Comparison of ENCODE assay signal across 22 mouse cellular contexts in genomic region chr16:91327605-91328004, GRCm38 (mm10). TPM values are rescaled to one million over a fixed set of nuclear protein-coding genes. Genes with fewer than 3 reads are reported as not detected.
DNase-seq lines count a peak whose midpoint lies in the region; ATAC-seq and TF ChIP-seq lines count a peak whose summit lies in the region.
"Had no signal": no experiment of that assay in that cellular context is flagged by ENCODE, and none has a peak within 500 bp of the region (broad histone marks: within the 10 kb centered on the region; RNA-seq: fewer than 3 reads in every experiment).

No protein-coding gene starts in this region.

- H3K27ac ChIP-seq in forebrain, embryonic 14.5 days (ENCODE audit: low read depth, low read length): no peak overlapping the region
- H3K27ac ChIP-seq in forebrain, postnatal 0 days (ENCODE audit: low read depth, low read length): no peak overlapping the region
- H3K27ac ChIP-seq in testis, adult 2 months (ENCODE audit: control insufficient read depth, insufficient read depth, low read depth, low read length): no peak overlapping the region; the same call in 1 of the 2 replicates
- H3K27ac ChIP-seq in midbrain, embryonic 14.5 days (replicated peaks; ENCODE audit: low read depth, low read length): 0 out of 2 replicates have a peak overlapping the region, but pooled peaks have one; percentile 22
- H3K27ac ChIP-seq: heart, adult 2 months; liver, embryonic 14.5 days; lung, embryonic 15.5 days; stomach, postnatal 0 days had no signal

- peak; percentile 66 for DNase-seq in forebrain, embryonic 14.5 days (ENCODE audit: low spot score)
- no peak for DNase-seq in forebrain, postnatal 0 days
- no peak for DNase-seq in testis, postnatal 10 days (ENCODE audit: low spot score)
- DNase-seq in midbrain, embryonic 14.5 days: peak; percentile 50
- DNase-seq in kidney, postnatal 14 days: no peak
- DNase-seq in gastrocnemius, adult 8-10 months (ENCODE audit: low spot score in 2 of 2): no peak
- DNase-seq: cerebellum, adult 2 months; gastrocnemius, postnatal 25 days; heart, adult 2 months; heart, postnatal 4 days; lung, postnatal 4 days; right cerebral cortex, postnatal 4 days; thymus, postnatal 14 days had no signal

- H3K4me2 ChIP-seq in forebrain, embryonic 14.5 days (ENCODE audit: low read length): no peak overlapping the region
- H3K4me2 ChIP-seq in forebrain, postnatal 0 days (ENCODE audit: low read depth): no peak overlapping the region
- H3K4me2 ChIP-seq in midbrain, embryonic 14.5 days (ENCODE audit: low read length): no peak overlapping the region
- H3K4me2 ChIP-seq: lung, embryonic 15.5 days had no signal

- ATAC-seq in forebrain, embryonic 14.5 days: 0 out of 2 replicates have a peak, but pooled peaks have one; percentile 40
- ATAC-seq in forebrain, postnatal 0 days: no peak
- ATAC-seq in midbrain, embryonic 14.5 days (ENCODE audit: low FRiP score, low TSS enrichment): 0 out of 2 replicates have a peak, but pooled peaks have one; percentile 14
- ATAC-seq: intestine, embryonic 16.5 days had no signal

- H3K4me3 ChIP-seq in forebrain, embryonic 14.5 days (ENCODE audit: low read depth, low read length): no peak overlapping the region
- no peak overlapping the region for H3K4me3 ChIP-seq in forebrain, postnatal 0 days (ENCODE audit: low read depth, low read length)
- H3K4me3 ChIP-seq in testis, adult 2 months (ENCODE audit: control insufficient read depth, low read depth, low read length): peak overlapping the region; percentile 52
- no peak overlapping the region for H3K4me3 ChIP-seq in midbrain, embryonic 14.5 days (replicated peaks; ENCODE audit: low read depth, low read length)
- H3K4me3 ChIP-seq: erythroblast, embryonic 14.5 days; heart, adult 2 months; lung, embryonic 15.5 days had no signal

- H3K27me3 ChIP-seq in forebrain, embryonic 14.5 days (replicated peaks; ENCODE audit: control insufficient read depth, insufficient read depth, low read length): peaks cover 4% of the 10 kb centered on the region; the same call in 1 of the 2 replicates
- H3K27me3 ChIP-seq in forebrain, postnatal 0 days (ENCODE audit: insufficient read depth, low read length): peaks cover 11% of the 10 kb centered on the region
- no peaks in the 10 kb centered on the region for H3K27me3 ChIP-seq in testis, adult 2 months (ENCODE audit: control insufficient read depth, insufficient read depth, low read length)
- H3K27me3 ChIP-seq in midbrain, embryonic 14.5 days (ENCODE audit: control insufficient read depth, insufficient read depth, low read length): 0 out of 2 replicates have a peak, but pooled peaks cover 5% of the 10 kb centered on the region
- H3K27me3 ChIP-seq: lung, embryonic 15.5 days had no signal

- no peaks in the 10 kb centered on the region for H3K36me3 ChIP-seq in forebrain, embryonic 14.5 days (ENCODE audit: control insufficient read depth, insufficient read depth, low read length)
- no peaks in the 10 kb centered on the region for H3K36me3 ChIP-seq in forebrain, postnatal 0 days (ENCODE audit: insufficient read depth)
- H3K36me3 ChIP-seq in testis, adult 2 months (ENCODE audit: control insufficient read depth, insufficient read depth, low read length): no peaks in the 10 kb centered on the region
- H3K36me3 ChIP-seq in midbrain, embryonic 14.5 days (ENCODE audit: control insufficient read depth, insufficient read depth, low read length): no peaks in the 10 kb centered on the region
- H3K36me3 ChIP-seq: lung, embryonic 15.5 days had no signal

- no peak overlapping the region for H3K9ac ChIP-seq in forebrain, embryonic 14.5 days (ENCODE audit: low read length)
- H3K9ac ChIP-seq in forebrain, postnatal 0 days: no peak overlapping the region
- H3K9ac ChIP-seq in midbrain, embryonic 14.5 days (replicated peaks; ENCODE audit: low read length): no peak overlapping the region
- H3K9ac ChIP-seq: liver, embryonic 14.5 days; lung, embryonic 15.5 days had no signal

- no peaks in the 10 kb centered on the region for H3K9me3 ChIP-seq in forebrain, embryonic 14.5 days (replicated peaks; ENCODE audit: control insufficient read depth, low read length)
- no peaks in the 10 kb centered on the region for H3K9me3 ChIP-seq in forebrain, postnatal 0 days (ENCODE audit: low read length)
- no peaks in the 10 kb centered on the region for H3K9me3 ChIP-seq in midbrain, embryonic 14.5 days (ENCODE audit: control insufficient read depth, low read length)
- H3K9me3 ChIP-seq: lung, embryonic 15.5 days had no signal

- whole genome bisulfite sequencing in forebrain, embryonic 14.5 days: 24% methylated on average over 7 of the region's 7 CpGs
- WGBS in forebrain, postnatal 0 days: 30% methylated on average over 7 of the region's 7 CpGs
- 43% methylated on average over 7 of the region's 7 CpGs for WGBS in midbrain, embryonic 14.5 days

- TF ChIP-seq POLR2A in testis, adult 2 months (IDR thresholded peaks at IDR 0.05; ENCODE audit: control insufficient read depth, low read depth, low read length): no peak

- no peak for TF ChIP-seq CTCF in forebrain, postnatal 0 days (IDR thresholded peaks at IDR 0.05; ENCODE audit: low read depth)
- TF ChIP-seq CTCF in testis, adult 2 months (IDR thresholded peaks at IDR 0.05; ENCODE audit: control insufficient read depth, insufficient read depth, insufficient replicate concordance, low read depth, low read length): no peak

- 0 out of 2 replicates have a peak, but pooled peaks cover 4% of the 10 kb centered on the region for H3K4me1 ChIP-seq in forebrain, embryonic 14.5 days (ENCODE audit: control insufficient read depth, insufficient read depth, low read length)
- no peaks in the 10 kb centered on the region for H3K4me1 ChIP-seq in forebrain, postnatal 0 days (ENCODE audit: insufficient read depth)
- H3K4me1 ChIP-seq in testis, adult 2 months (ENCODE audit: control insufficient read depth, insufficient read depth, low read length): no peaks in the 10 kb centered on the region; the same call in 1 of the 2 replicates
- no peaks in the 10 kb centered on the region for H3K4me1 ChIP-seq in midbrain, embryonic 14.5 days (ENCODE audit: control insufficient read depth, insufficient read depth, low read length)
- H3K4me1 ChIP-seq: lung, embryonic 15.5 days had no signal

RNA-seq across cellular contexts. Expression of gene Ifnar2, which starts 45.0 kb away (rescaled TPM):
- polyA plus RNA-seq in forebrain, embryonic 14.5 days (2014; fragmentation: Nextera tagmentation; extraction: Ambion mirVana): 44.6 and 46.9 TPM in 2 replicates
- total RNA-seq in forebrain, postnatal 0 days (2014; rRNA removed): 24.5 and 25.5 TPM in 2 replicates
- polyA plus RNA-seq in forebrain, postnatal 0 days (2015; fragmentation: Nextera tagmentation; extraction: Ambion mirVana): 53.1 and 58.1 TPM in 2 replicates
- 4.4 and 4.7 TPM in 2 replicates for polyA plus RNA-seq in testis, adult 2 months (2012; rRNA removed)
- 29.0 and 32.2 TPM in 2 replicates for polyA plus RNA-seq in midbrain, embryonic 14.5 days (2014; fragmentation: Nextera tagmentation; extraction: Ambion mirVana)
- 1 to 10 TPM; 2.6 to 5.1 (median 4.2) TPM for total RNA-seq in gastrocnemius, adult 8-10 months (2022)

RNA-seq across cellular contexts. Expression of gene Olig1, which starts 58.0 kb away (rescaled TPM):
- polyA plus RNA-seq in forebrain, embryonic 14.5 days (2014; fragmentation: Nextera tagmentation; extraction: Ambion mirVana): 18.0 and 31.1 TPM in 2 replicates
- 103 and 130 TPM in 2 replicates for total RNA-seq in forebrain, postnatal 0 days (2014; rRNA removed)
- polyA plus RNA-seq in forebrain, postnatal 0 days (2015; fragmentation: Nextera tagmentation; extraction: Ambion mirVana): 127 and 138 TPM in 2 replicates
- polyA plus RNA-seq in testis, adult 2 months (2012; rRNA removed): 3.2 and 3.3 TPM in 2 replicates
- 43.7 and 57.0 TPM in 2 replicates for polyA plus RNA-seq in midbrain, embryonic 14.5 days (2014; fragmentation: Nextera tagmentation; extraction: Ambion mirVana)
- total RNA-seq in gastrocnemius, adult 8-10 months (2022): not detected
- total RNA-seq: common myeloid progenitor, adult 5-6 weeks; gastrocnemius, postnatal 25 days; heart, adult 2 months; heart, postnatal 4 days had no signal
- polyA plus RNA-seq: C2C12; erythroblast, embryonic 14.5 days; heart, embryonic 14.5 days; intestine, embryonic 16.5 days; liver, embryonic 14.5 days had no signal

Comparison
In these comparisons a context has a peak if more than half of its experiments do, and no peak if none do; other contexts are left out.
1. DNase-seq: peak in forebrain, embryonic 14.5 days (single experiment) and midbrain, embryonic 14.5 days (single experiment); none in forebrain, postnatal 0 days (single experiment), testis, postnatal 10 days (single experiment), kidney, postnatal 14 days (single experiment) and gastrocnemius, adult 8-10 months (0 of 2).